Mouse (Mus musculus) neural tube, postnatal 0 days (tissue): ENCODE measurements around the gene Evx2. TPM values are rescaled to one million over a fixed set of nuclear protein-coding genes. Genes with fewer than 3 reads are reported as not detected.

Experiments
- microRNA-seq: library from miRNA; unstranded; fragments of <30 nt; microRNA quantifications from one replicate; pipeline ENCODE4, GENCODE M21; 2016
- polyA plus RNA-seq: library from polyadenylated mRNA; unstranded; fragments of >200 nt; fragmentation: Nextera tagmentation; extraction: Ambion mirVana; gene quantifications from 2 replicates; pipeline ENCODE4 v1.2.1, GENCODE M21; 2015

Gene Evx2
- 0.19 and 0.41 TPM in 2 replicates for polyA plus RNA-seq

GRCm38 (mm10) chr2:74659507-74660005, at the start of gene Evx2:
Evx2 (minus strand) TSS chr2:74659557.

GRCm38 (mm10) chr2:74704393-74704998, 45.1 kb upstream of the Evx2 start, which contains the start of gene Hoxd8:
Hoxd8 (plus strand) TSS chr2:74704615.

GRCm38 (mm10) chr2:74697567-74698121, 38.3 kb upstream of the Evx2 start, which contains the start of gene Hoxd9:
Hoxd9 (plus strand) TSS chr2:74697727.

GRCm38 (mm10) chr2:74691022-74691951, 31.9 kb upstream of the Evx2 start, which contains the start of gene Hoxd10:
Hoxd10 (plus strand) TSS chr2:74691924.

DNA sequence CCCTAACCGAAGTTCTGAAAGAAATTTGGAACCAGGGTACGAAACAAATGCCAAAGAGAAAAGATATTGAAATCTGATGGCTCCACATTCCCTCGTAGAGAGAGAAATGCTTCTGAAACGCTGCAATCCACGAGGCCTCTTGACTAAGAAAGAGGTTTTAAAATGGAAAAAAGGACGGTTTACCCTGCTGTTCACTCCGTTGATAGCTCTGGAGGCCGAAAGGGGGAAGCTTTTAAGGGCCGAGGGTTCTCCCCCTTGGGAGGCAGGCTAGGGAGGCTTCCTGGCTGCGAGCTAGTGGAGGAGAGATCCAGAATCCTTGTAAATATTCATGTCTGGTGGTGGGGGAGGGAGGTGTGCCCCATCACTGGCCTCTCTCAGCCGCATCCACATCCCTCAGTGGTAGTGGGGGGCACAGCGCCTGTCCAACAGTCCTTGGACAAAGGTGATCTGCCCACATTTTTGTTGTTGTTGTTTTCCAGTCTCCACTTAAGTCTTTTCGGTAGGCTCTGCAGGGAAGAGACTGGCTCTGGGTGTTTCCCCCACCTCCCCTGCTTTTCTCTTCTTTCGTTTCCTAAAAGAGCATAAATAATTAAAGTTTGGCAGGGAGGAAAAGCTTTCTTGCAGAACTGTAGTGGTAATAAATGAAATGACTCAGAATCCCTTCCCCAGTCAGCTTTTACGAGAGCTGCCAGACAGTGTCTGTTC, 19.7 kb upstream of the Evx2 start, which contains the start of gene Hoxd11:
Hoxd11 (plus strand) TSS at position 667 of the 705 bp plus-strand sequence.

DNA sequence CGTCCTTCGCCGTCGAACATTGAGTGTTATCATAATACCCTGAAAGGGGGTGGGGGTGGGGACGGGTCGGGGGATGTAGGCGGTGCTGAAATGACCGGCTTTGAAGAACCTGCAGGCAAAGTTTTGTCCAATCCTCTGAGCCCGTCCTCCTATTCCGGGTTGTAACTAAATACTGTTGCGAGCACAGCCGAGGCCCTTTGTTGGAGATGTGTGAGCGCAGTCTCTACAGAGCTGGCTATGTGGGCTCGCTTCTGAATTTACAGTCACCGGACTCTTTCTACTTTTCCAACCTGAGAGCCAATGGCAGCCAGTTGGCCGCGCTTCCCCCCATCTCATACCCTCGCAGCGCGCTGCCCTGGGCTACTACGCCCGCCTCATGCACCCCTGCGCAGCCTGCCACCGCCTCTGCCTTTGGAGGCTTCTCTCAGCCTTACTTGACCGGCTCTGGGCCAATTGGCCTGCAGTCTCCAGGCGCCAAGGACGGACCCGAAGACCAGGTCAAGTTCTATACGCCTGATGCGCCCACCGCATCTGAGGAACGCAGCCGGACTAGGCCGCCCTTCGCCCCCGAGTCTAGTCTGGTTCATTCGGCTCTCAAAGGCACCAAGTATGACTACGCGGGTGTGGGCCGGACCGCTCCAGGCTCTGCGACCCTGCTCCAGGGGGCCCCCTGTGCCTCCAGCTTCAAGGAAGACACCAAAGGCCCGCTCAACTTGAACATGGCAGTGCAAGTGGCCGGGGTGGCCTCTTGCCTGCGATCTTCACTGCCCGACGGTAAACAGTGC, 15.7 kb upstream of the Evx2 start, which contains the start of gene Hoxd12:
Hoxd12 (plus strand) TSS at position 133 of the 785 bp plus-strand sequence.

GRCm38 (mm10) chr2:74667842-74668357, 8.5 kb upstream of the Evx2 start, which contains the start of gene Hoxd13:
Hoxd13 (plus strand) TSS chr2:74668310.

Small RNA genes within 50 kb of the gene (microRNA-seq; reads per million reads assigned to microRNA genes)
- not detected for gene Gm44463

Other genes with a start within 250 kb of the Evx2 start
- 31.1 and 35.3 TPM in 2 replicates for gene Lnpk, start 80.1 kb downstream of the Evx2 start, polyA plus RNA-seq
- gene Hoxd13, start 8.8 kb upstream of the Evx2 start, polyA plus RNA-seq, result 0.10 and 0.18 TPM in 2 replicates
- 0.14 TPM in 1 of 2 replicates, not detected in the other for gene Hoxd12, start 15.5 kb upstream of the Evx2 start, polyA plus RNA-seq
- 3.7 and 10.0 TPM in 2 replicates for gene Hoxd11, start 20.0 kb upstream of the Evx2 start, polyA plus RNA-seq
- 77.5 and 127 TPM in 2 replicates for gene Hoxd10, start 32.4 kb upstream of the Evx2 start, polyA plus RNA-seq
- gene Hoxd9, start 38.2 kb upstream of the Evx2 start, polyA plus RNA-seq, result 23.0 and 34.9 TPM in 2 replicates
- 11.9 and 12.2 TPM in 2 replicates for gene Hoxd8, start 45.1 kb upstream of the Evx2 start, polyA plus RNA-seq
- gene Hoxd3, start 52.4 kb upstream of the Evx2 start, polyA plus RNA-seq, result 8.8 and 9.1 TPM in 2 replicates
- gene Hoxd4, start 52.4 kb upstream of the Evx2 start, polyA plus RNA-seq, result 2.5 and 3.1 TPM in 2 replicates
- 0.62 and 0.75 TPM in 2 replicates for gene Gm28230, start 67.2 kb upstream of the Evx2 start, polyA plus RNA-seq
- gene Hoxd1, start 103.4 kb upstream of the Evx2 start, polyA plus RNA-seq, result 0.43 and 1.3 TPM in 2 replicates
- gene Mtx2, start 166.2 kb upstream of the Evx2 start, polyA plus RNA-seq, result 144 and 155 TPM in 2 replicates